Mouse (Mus musculus): ENCODE data around the gene Pcif1. TPM values are rescaled to one million over a fixed set of nuclear protein-coding genes. Genes with fewer than 3 reads are reported as not detected.

Pcif1 gene
- total RNA-seq, 1 experiment from 2014 or later: 23.4 TPM

DNA sequence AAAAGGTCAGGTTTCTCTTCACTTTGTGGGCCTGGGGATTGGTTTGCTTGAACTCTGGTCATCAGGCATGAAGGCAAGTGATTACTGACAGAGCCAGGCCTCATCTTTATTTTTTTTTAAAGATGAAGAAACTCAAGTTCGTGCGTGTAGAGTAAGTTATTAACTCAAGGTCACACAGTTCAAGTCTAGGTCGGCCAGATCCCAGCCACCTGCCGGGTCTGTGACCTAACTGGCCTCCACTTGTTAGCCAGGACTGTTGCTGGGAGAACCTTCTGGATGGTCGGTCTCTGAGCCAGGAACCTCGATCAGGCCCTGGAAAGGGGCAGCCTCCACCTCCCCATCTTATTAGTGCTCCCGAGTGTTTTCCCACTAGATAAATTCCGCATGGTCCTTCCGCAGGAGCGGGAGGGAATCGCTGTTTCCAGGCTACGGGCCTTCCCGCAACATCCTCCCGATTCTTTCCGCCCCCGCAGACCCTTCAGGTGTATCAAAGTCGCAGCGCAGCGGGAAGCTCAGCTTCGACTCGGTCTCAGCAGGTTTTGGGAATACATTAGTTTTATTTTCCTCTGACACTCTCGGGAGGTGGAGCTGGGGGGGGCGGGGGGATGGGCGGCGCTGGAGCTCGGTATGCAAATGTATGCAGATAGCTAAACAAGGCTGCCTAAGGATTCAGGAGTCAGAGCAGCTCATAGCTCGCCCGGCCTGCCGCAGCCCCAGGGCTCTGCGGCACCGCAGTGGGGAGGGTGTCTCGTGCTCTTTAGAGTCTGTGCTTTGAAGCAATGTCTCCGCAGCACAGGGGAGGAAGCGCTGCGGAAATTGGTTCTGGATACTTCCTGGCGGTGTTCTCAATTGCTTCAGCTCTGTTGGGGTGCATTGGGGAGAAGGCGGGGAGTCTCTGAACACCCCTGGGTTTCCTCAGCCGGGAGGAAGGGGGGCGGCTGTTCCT lies 59.3 kb downstream of the Pcif1 start:
- peak; percentile 23 to 50 for ATAC-seq (replicated peaks in 1 of 2; ENCODE audit: insufficient read depth in 1 of 2, low FRiP score in 2 of 2, low TSS enrichment in 1 of 2, low read depth in 1 of 2, poor library complexity in 2 of 2, severe bottlenecking in 2 of 2)

DNA sequence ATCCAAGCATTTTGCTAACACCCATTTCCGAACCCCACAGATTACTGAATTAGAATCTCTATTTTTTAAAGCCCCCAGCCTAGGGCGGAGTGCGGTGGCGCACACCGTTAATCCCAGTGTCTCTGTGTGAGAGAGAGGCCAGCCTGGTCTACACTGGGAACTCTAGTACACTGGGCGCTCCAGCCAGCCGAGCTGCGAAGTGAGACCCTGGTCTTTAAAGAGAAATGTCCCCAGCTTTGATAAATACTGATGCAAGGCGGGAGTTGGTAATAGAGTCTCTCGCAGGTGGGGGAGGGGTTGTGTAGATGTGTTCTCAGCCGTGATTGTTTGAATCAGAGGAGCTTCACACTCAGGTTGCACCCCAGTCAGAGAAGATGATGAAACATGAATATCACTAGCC lies 60.0 kb downstream of the Pcif1 start:
- no peak for ATAC-seq (replicated peaks in 1 of 2; ENCODE audit: insufficient read depth in 1 of 2, low FRiP score in 2 of 2, low TSS enrichment in 1 of 2, low read depth in 1 of 2, poor library complexity in 2 of 2, severe bottlenecking in 2 of 2)

DNA sequence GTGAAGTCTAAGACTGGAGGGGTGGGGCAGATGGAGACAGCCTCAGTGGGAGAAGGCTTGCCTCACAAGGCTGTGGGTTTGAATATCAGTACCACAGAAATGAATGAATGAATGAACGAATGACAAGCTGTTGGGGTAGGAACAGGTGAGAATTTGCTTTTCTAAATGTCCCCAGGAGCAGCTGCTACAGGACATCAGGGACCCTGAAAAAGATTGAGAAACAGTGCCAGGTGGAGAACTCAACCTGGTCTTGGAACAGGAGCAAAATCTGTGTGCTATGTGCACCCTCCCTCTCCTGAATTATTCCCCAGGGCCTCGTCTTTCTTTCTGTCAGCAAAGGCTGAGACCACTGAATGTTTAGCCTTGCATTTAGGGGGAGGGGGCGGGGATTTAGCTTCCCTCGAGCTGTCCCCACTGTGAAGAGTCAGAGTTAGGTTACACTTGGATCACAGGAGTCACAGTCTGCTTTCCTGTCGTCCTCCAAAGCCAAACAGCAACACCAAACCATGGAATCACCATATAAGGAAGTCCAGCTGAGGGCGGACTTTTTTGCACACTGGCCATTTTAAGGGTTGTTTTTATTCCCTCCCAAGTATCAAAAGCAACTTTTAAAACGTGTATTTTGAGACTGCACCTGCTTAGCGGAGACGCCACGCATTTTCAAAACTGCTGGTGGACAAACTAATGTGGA lies 61.2 kb downstream of the Pcif1 start, which contains the start of gene Mmp9:
Gene Mmp9 (plus strand): TSS at position 641 of the 691 bp plus-strand sequence.
- no peak for ATAC-seq (replicated peaks in 1 of 2; ENCODE audit: insufficient read depth in 1 of 2, low FRiP score in 2 of 2, low TSS enrichment in 1 of 2, low read depth in 1 of 2, poor library complexity in 2 of 2, severe bottlenecking in 2 of 2)

DNA sequence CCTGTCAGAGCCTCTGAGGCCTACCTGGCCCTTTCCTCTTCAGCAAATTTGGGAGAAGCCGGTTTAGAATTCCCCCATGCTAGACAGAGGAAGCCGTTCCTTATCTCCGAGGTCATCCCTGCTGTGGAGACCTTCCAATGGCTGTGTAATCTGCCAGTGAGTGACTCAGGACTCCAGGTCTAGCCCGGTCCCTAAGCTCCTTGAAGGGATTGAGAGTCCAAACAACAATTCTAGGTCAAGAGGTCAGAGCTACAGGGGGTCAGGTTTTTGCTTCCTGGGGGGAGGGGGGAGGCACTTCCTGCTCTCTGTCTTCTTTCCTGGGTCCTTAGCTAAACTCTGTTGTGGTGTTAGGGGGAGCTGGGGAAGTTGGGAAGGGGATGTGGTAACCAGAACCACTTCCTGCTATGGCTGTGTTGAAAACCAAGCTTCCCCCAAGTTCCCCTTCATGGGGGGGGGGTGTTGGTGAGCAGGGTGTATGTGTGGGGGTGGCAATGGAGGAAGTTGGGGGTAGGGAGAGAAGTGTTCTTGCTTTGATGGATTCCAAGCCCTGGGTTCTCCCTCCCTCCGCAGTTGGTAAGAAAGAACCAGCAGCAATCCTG lies 63.7 kb downstream of the Pcif1 start:
- peak; percentile 70 to 77 for ATAC-seq (replicated peaks in 1 of 2; ENCODE audit: insufficient read depth in 1 of 2, low FRiP score in 2 of 2, low TSS enrichment in 1 of 2, low read depth in 1 of 2, poor library complexity in 2 of 2, severe bottlenecking in 2 of 2)

Other genes starting within 250 kb of the Pcif1 start
- gene Wfdc16, start 240.5 kb upstream of the Pcif1 start, total RNA-seq (2017): not detected in 2 replicates
- 3.5 TPM in 1 of 2 replicates, not detected in the other for gene Wfdc10, start 223.3 kb upstream of the Pcif1 start, total RNA-seq (2017)
- not detected in 2 replicates for gene Wfdc9, start 222.7 kb upstream of the Pcif1 start, total RNA-seq (2017)
- gene Wfdc11, start 205.2 kb upstream of the Pcif1 start, total RNA-seq (2017): not detected in 2 replicates
- gene Wfdc13, start 194.2 kb upstream of the Pcif1 start, total RNA-seq (2017): not detected in 2 replicates
- not detected in 2 replicates for gene Spint4, start 180.8 kb upstream of the Pcif1 start, total RNA-seq (2017)
- gene Spint5, start 164.0 kb upstream of the Pcif1 start, total RNA-seq (2017): not detected in 2 replicates
- 1.6 and 1.9 TPM in 2 replicates for gene Wfdc3, start 133.4 kb upstream of the Pcif1 start, total RNA-seq (2017)
- gene Dnttip1, start 133.3 kb upstream of the Pcif1 start, total RNA-seq (2017): 22.9 and 31.3 TPM in 2 replicates
- gene Ube2c, start 109.4 kb upstream of the Pcif1 start, total RNA-seq (2017): 60.3 and 131 TPM in 2 replicates
- 1.6 TPM in 1 of 2 replicates, not detected in the other for gene Tnnc2, start 99.3 kb upstream of the Pcif1 start, total RNA-seq (2017)
- 2.0 and 2.2 TPM in 2 replicates for gene Snx21, start 93.5 kb upstream of the Pcif1 start, total RNA-seq (2017)
- gene Acot8, start 74.4 kb upstream of the Pcif1 start, total RNA-seq (2017): 7.5 and 28.1 TPM in 2 replicates
- 2.5 and 4.1 TPM in 2 replicates for gene Zswim3, start 74.2 kb upstream of the Pcif1 start, total RNA-seq (2017)
- 1.9 and 2.4 TPM in 2 replicates for gene Zswim1, start 56.6 kb upstream of the Pcif1 start, total RNA-seq (2017)
- gene Spata25, start 50.8 kb upstream of the Pcif1 start, total RNA-seq (2017): not detected in 2 replicates
- 53.0 and 74.2 TPM in 2 replicates for gene Ctsa, start 46.4 kb upstream of the Pcif1 start, total RNA-seq (2017)
- 2.1 TPM in 1 of 2 replicates, not detected in the other for gene Neurl2, start 45.8 kb upstream of the Pcif1 start, total RNA-seq (2017)
- 0.55 and 0.56 TPM in 2 replicates for gene Pltp, start 21.6 kb upstream of the Pcif1 start, total RNA-seq (2017)
- gene Zfp335, start 32.5 kb downstream of the Pcif1 start, total RNA-seq (2017): 6.6 and 10.5 TPM in 2 replicates
- gene Mmp9, start 61.5 kb downstream of the Pcif1 start, total RNA-seq (2017): 15.3 and 37.5 TPM in 2 replicates
- gene Slc12a5, start 81.5 kb downstream of the Pcif1 start, total RNA-seq (2017): 0.45 and 0.63 TPM in 2 replicates
- 42.7 and 58.0 TPM in 2 replicates for gene Ncoa5, start 155.6 kb downstream of the Pcif1 start, total RNA-seq (2017)
- 0.94 and 3.4 TPM in 2 replicates for gene Cd40, start 176.3 kb downstream of the Pcif1 start, total RNA-seq (2017)
- not detected in 2 replicates for gene 1700025C18Rik, start 211.4 kb downstream of the Pcif1 start, total RNA-seq (2017)

Measured in hematopoietic stem cell, adult 5-6 weeks (primary cell).